Mouse (Mus musculus): ENCODE results near the gene Rpl21. TPM values are rescaled to one million over a fixed set of nuclear protein-coding genes. Genes with fewer than 3 reads are reported as not detected.

Rpl21 gene
- polyA plus RNA-seq (2015; fragmentation: Nextera tagmentation; extraction: Ambion mirVana) = 358 and 359 TPM in 2 replicates

GRCm38 (mm10) chr5:146832769-146833448 is at the start of gene Rpl21:
Rpl21 (plus strand) TSS chr5:146832890.
- Histone ChIP-seq H3K9me3 (no peaks in the 10 kb centered on the region), H3K27ac (replicated peaks) (peak within 1 kb of the TSS; percentile 88), H3K27me3 (no peaks in the 10 kb centered on the region), H3K4me3 (peak within 1 kb of the TSS; percentile 84), H3K4me2 (replicated peaks) (peak within 1 kb of the TSS; percentile 56), H3K9ac (replicated peaks) (peak within 1 kb of the TSS; percentile 95), H3K4me1 (peaks cover 20% of the 10 kb centered on the region), H3K36me3 (peaks cover 35% of the 10 kb centered on the region)
- ATAC-seq (replicated peaks) = peak; percentile 99
- whole genome bisulfite sequencing = under 1% methylated on average over 60 of the region's 60 CpGs

GRCm38 (mm10) chr5:146783300-146783699 is 49.4 kb upstream of the Rpl21 start:
- 83% methylated on average over 10 of the region's 10 CpGs for WGBS

GRCm38 (mm10) chr5:146783891-146784290 is 48.8 kb upstream of the Rpl21 start:
- ATAC-seq (replicated peaks) = no peak
- H3K4me2 ChIP-seq (replicated peaks) = no peak overlapping the region
- H3K4me1 ChIP-seq = peaks cover 10% of the 10 kb centered on the region; the same call in 1 of the 2 replicates
- H3K27ac ChIP-seq (replicated peaks) = no peak overlapping the region
- WGBS = 97% methylated on average over 10 of the region's 10 CpGs
- H3K9ac ChIP-seq (replicated peaks) = no peak overlapping the region
- no peaks in the 10 kb centered on the region for H3K27me3 ChIP-seq
- H3K4me3 ChIP-seq = no peak overlapping the region
- H3K36me3 ChIP-seq = no peaks in the 10 kb centered on the region
- H3K9me3 ChIP-seq = no peaks in the 10 kb centered on the region

More at GRCm38 (mm10) chr5:146783300-146783699, 49.4 kb upstream of the Rpl21 start:
- Histone ChIP-seq H3K4me3 (no peak overlapping the region), H3K9ac (replicated peaks) (no peak overlapping the region), H3K36me3 (no peaks in the 10 kb centered on the region), H3K27ac (replicated peaks) (no peak overlapping the region), H3K4me1 (peaks cover 10% of the 10 kb centered on the region; the same call in 1 of the 2 replicates), H3K4me2 (replicated peaks) (no peak overlapping the region), H3K27me3 (no peaks in the 10 kb centered on the region), H3K9me3 (no peaks in the 10 kb centered on the region)
- ATAC-seq (replicated peaks) = 0 out of 2 replicates have a peak, but pooled peaks have one; percentile 32

- 90% methylated on average over 8 of the region's 8 CpGs for WGBS
These were observed 46.6 kb upstream of the Rpl21 start for GRCm38 (mm10) chr5:146786123-146786522.

GRCm38 (mm10) chr5:146789413-146789812 is 43.3 kb upstream of the Rpl21 start:
- no peaks in the 10 kb centered on the region for H3K36me3 ChIP-seq
- peaks cover 27% of the 10 kb centered on the region for H3K4me1 ChIP-seq
- H3K9ac ChIP-seq (replicated peaks) = no peak overlapping the region
- no peaks in the 10 kb centered on the region for H3K27me3 ChIP-seq
- no peak overlapping the region for H3K4me2 ChIP-seq (replicated peaks)
- WGBS = 80% methylated on average over 9 of the region's 9 CpGs
- H3K27ac ChIP-seq (replicated peaks) = no peak overlapping the region
- no peak for ATAC-seq (replicated peaks)
- H3K9me3 ChIP-seq = no peaks in the 10 kb centered on the region
- H3K4me3 ChIP-seq = no peak overlapping the region

More at GRCm38 (mm10) chr5:146786123-146786522, 46.6 kb upstream of the Rpl21 start:
- no peaks in the 10 kb centered on the region for H3K36me3 ChIP-seq
- no peaks in the 10 kb centered on the region for H3K9me3 ChIP-seq
- peaks cover 15% of the 10 kb centered on the region for H3K4me1 ChIP-seq
- no peak overlapping the region for H3K9ac ChIP-seq (replicated peaks)
- no peak for ATAC-seq (replicated peaks)
- H3K27me3 ChIP-seq = no peaks in the 10 kb centered on the region
- no peak overlapping the region for H3K4me3 ChIP-seq
- H3K27ac ChIP-seq (replicated peaks) = no peak overlapping the region
- H3K4me2 ChIP-seq (replicated peaks) = no peak overlapping the region

- Histone ChIP-seq H3K9me3 (no peaks in the 10 kb centered on the region), H3K9ac (replicated peaks) (no peak overlapping the region), H3K4me3 (no peak overlapping the region), H3K27ac (replicated peaks) (no peak overlapping the region), H3K27me3 (no peaks in the 10 kb centered on the region), H3K4me2 (replicated peaks) (no peak overlapping the region), H3K36me3 (no peaks in the 10 kb centered on the region), H3K4me1 (peaks cover 27% of the 10 kb centered on the region)
- WGBS = 71% methylated on average over 8 of the region's 8 CpGs
- ATAC-seq (replicated peaks) = no peak
These were observed 41.7 kb upstream of the Rpl21 start for GRCm38 (mm10) chr5:146790944-146791343.

- Histone ChIP-seq H3K36me3 (no peaks in the 10 kb centered on the region), H3K4me2 (replicated peaks) (no peak overlapping the region), H3K27ac (replicated peaks) (no peak overlapping the region), H3K27me3 (no peaks in the 10 kb centered on the region), H3K9ac (replicated peaks) (no peak overlapping the region), H3K4me1 (peaks cover 27% of the 10 kb centered on the region), H3K4me3 (no peak overlapping the region), H3K9me3 (no peaks in the 10 kb centered on the region)
- ATAC-seq (replicated peaks) = no peak
- 85% methylated on average over 7 of the region's 7 CpGs for WGBS
These were observed 40.4 kb upstream of the Rpl21 start for GRCm38 (mm10) chr5:146792140-146792791.

GRCm38 (mm10) chr5:146793630-146794083 is 39.0 kb upstream of the Rpl21 start:
- Histone ChIP-seq H3K4me3 (peak overlapping the region; percentile 72), H3K9me3 (no peaks in the 10 kb centered on the region), H3K36me3 (no peaks in the 10 kb centered on the region), H3K4me1 (peaks cover 27% of the 10 kb centered on the region), H3K9ac (replicated peaks) (peak overlapping the region; percentile 86), H3K27me3 (no peaks in the 10 kb centered on the region), H3K27ac (replicated peaks) (peak overlapping the region; percentile 91; the same call in 1 of the 2 replicates), H3K4me2 (replicated peaks) (peak overlapping the region; percentile 86)
- no peak for ATAC-seq (replicated peaks)
- 4% methylated on average over 18 of the region's 18 CpGs for WGBS

- peak overlapping the region; percentile 86 for H3K4me2 ChIP-seq (replicated peaks)
- peaks cover 27% of the 10 kb centered on the region for H3K4me1 ChIP-seq
- no peaks in the 10 kb centered on the region for H3K9me3 ChIP-seq
- peak overlapping the region; percentile 91 for H3K27ac ChIP-seq (replicated peaks)
- ATAC-seq (replicated peaks) = peak; percentile 67
- peak overlapping the region; percentile 86 for H3K9ac ChIP-seq (replicated peaks)
- no peaks in the 10 kb centered on the region for H3K27me3 ChIP-seq
- under 1% methylated on average over 79 of the region's 83 CpGs for WGBS
- H3K4me3 ChIP-seq = peak overlapping the region; percentile 72
- no peaks in the 10 kb centered on the region for H3K36me3 ChIP-seq
These were observed 38.4 kb upstream of the Rpl21 start for GRCm38 (mm10) chr5:146794084-146794852.

GRCm38 (mm10) chr5:146794853-146795252 is 37.8 kb upstream of the Rpl21 start, which contains the start of gene Usp12:
Usp12 (minus strand) TSS chr5:146795006.
- under 1% methylated on average over 46 of the region's 51 CpGs for WGBS
- peaks cover 27% of the 10 kb centered on the region for H3K4me1 ChIP-seq
- peak within 1 kb of the TSS; percentile 91 for H3K27ac ChIP-seq (replicated peaks)
- H3K27me3 ChIP-seq = no peaks in the 10 kb centered on the region
- peak within 1 kb of the TSS; percentile 86 for H3K9ac ChIP-seq (replicated peaks)
- H3K4me2 ChIP-seq (replicated peaks) = peak within 1 kb of the TSS; percentile 86
- peak; percentile 97 for ATAC-seq (replicated peaks)
- no peaks in the 10 kb centered on the region for H3K9me3 ChIP-seq
- H3K4me3 ChIP-seq = peak within 1 kb of the TSS; percentile 72
- no peaks in the 10 kb centered on the region for H3K36me3 ChIP-seq

GRCm38 (mm10) chr5:146795728-146796127 is 37.0 kb upstream of the Rpl21 start:
- Histone ChIP-seq H3K4me3 (no peak overlapping the region), H3K27ac (replicated peaks) (peak overlapping the region; percentile 91; the same call in 1 of the 2 replicates), H3K4me1 (peaks cover 26% of the 10 kb centered on the region), H3K27me3 (no peaks in the 10 kb centered on the region), H3K4me2 (replicated peaks) (no peak overlapping the region), H3K36me3 (no peaks in the 10 kb centered on the region), H3K9ac (replicated peaks) (no peak overlapping the region), H3K9me3 (no peaks in the 10 kb centered on the region)
- WGBS = 68% methylated on average over 13 of the region's 13 CpGs
- ATAC-seq (replicated peaks) = no peak

Measured in forebrain, embryonic 15.5 days (tissue).